Mouse (Mus musculus) heart, postnatal 10 days (tissue): ENCODE measurements around the gene Mgrn1. TPM values are rescaled to one million over a fixed set of nuclear protein-coding genes. Genes with fewer than 3 reads are reported as not detected.

Experiments used
- DNase-seq, 2 experiments: peaks; one replicate each; pipeline ENCODE4 v3.0.0; 2021
- intact Hi-C: fragments of 180-260 bp; cut with DNase I; formaldehyde crosslinking; loops from one replicate; pipeline ENCODE4 v1.15.1; 2025
- total RNA-seq, 2 experiments: library from RNA; stranded (reverse); gene quantifications; 2 replicates each; pipeline ENCODE4 v1.2.3; 2021

The Mgrn1 gene
- 100 to 1,000 TPM; 186 to 187 TPM for total RNA-seq

- peak; percentile 88 to 90 for DNase-seq
- intact Hi-C loops = no loop called here
Observed at GRCm38 (mm10) chr16:4885760-4886689, at the start of gene Mgrn1. Mgrn1 (plus strand) TSS chr16:4886249.

GRCm38 (mm10) chr16:4837631-4838030 lies 48.4 kb upstream of the Mgrn1 start:
- intact Hi-C loops = no loop called here
- DNase-seq = no peak

GRCm38 (mm10) chr16:4839552-4839951 lies 46.5 kb upstream of the Mgrn1 start:
- DNase-seq = no peak
- intact Hi-C loops = no loop called here

- no peak for DNase-seq
- intact Hi-C loops = no loop called here
Observed at GRCm38 (mm10) chr16:4840231-4840630, 45.8 kb upstream of the Mgrn1 start.

- DNase-seq = no peak
- intact Hi-C loops = no loop called here
Observed at GRCm38 (mm10) chr16:4847041-4847440, 39.0 kb upstream of the Mgrn1 start.

GRCm38 (mm10) chr16:4848090-4848489 lies 38.0 kb upstream of the Mgrn1 start:
- intact Hi-C loops = no loop called here
- no peak for DNase-seq

GRCm38 (mm10) chr16:4850361-4850760 lies 35.7 kb upstream of the Mgrn1 start:
- intact Hi-C loops = no loop called here
- DNase-seq = no peak

- intact Hi-C loops = no loop called here
- peak in 1 of 2 experiments; percentile 35 for DNase-seq
Observed at GRCm38 (mm10) chr16:4850938-4851628, 35.0 kb upstream of the Mgrn1 start.

- intact Hi-C loops = no loop called here
- DNase-seq = no peak
Observed at GRCm38 (mm10) chr16:4855046-4855650, 30.9 kb upstream of the Mgrn1 start.

- no peak for DNase-seq
- intact Hi-C loops = loop anchor here (5.0 kb wide), 3 partner anchors 69 to 174 kb away; partner anchors contain the start of genes Cdip1 and Nmral1
Observed at GRCm38 (mm10) chr16:4861392-4861791, 24.7 kb upstream of the Mgrn1 start.

GRCm38 (mm10) chr16:4862863-4863483 lies 23.1 kb upstream of the Mgrn1 start:
- peak; percentile 85 to 88 for DNase-seq
- intact Hi-C loops = loop anchor here (1.0 to 5.0 kb wide), 5 partner anchors 50 to 176 kb away; partner anchors contain the start of genes Cdip1 and Nmral1

- DNase-seq = no peak
- intact Hi-C loops = loop anchor here (1.0 to 5.0 kb wide), 5 partner anchors 50 to 176 kb away; partner anchors contain the start of genes Cdip1 and Nmral1
Observed at GRCm38 (mm10) chr16:4863742-4864141, 22.3 kb upstream of the Mgrn1 start.

- DNase-seq = no peak
- intact Hi-C loops = loop anchor here (5.0 kb wide), 1 partner anchor 276 kb away; no protein-coding TSS in a partner anchor
Observed at GRCm38 (mm10) chr16:4866101-4866695, 19.9 kb upstream of the Mgrn1 start.

GRCm38 (mm10) chr16:4870490-4870889 lies 15.6 kb upstream of the Mgrn1 start:
- DNase-seq = no peak
- intact Hi-C loops = no loop called here

GRCm38 (mm10) chr16:4871926-4872325 lies 14.1 kb upstream of the Mgrn1 start:
- intact Hi-C loops = no loop called here
- DNase-seq = no peak

GRCm38 (mm10) chr16:4875198-4876032 lies 10.6 kb upstream of the Mgrn1 start:
- intact Hi-C loops = no loop called here
- DNase-seq = no peak

GRCm38 (mm10) chr16:4876033-4876680 lies 9.9 kb upstream of the Mgrn1 start:
- DNase-seq = peak in 1 of 2 experiments; percentile 70
- intact Hi-C loops = no loop called here

- no peak for DNase-seq
- intact Hi-C loops = no loop called here
Observed at GRCm38 (mm10) chr16:4877195-4877594, 8.9 kb upstream of the Mgrn1 start.

GRCm38 (mm10) chr16:4877701-4878100 lies 8.3 kb upstream of the Mgrn1 start:
- no peak for DNase-seq
- intact Hi-C loops = no loop called here
